13 mouse cellular contexts compared by ENCODE assay signal in the genomic region with DNA sequence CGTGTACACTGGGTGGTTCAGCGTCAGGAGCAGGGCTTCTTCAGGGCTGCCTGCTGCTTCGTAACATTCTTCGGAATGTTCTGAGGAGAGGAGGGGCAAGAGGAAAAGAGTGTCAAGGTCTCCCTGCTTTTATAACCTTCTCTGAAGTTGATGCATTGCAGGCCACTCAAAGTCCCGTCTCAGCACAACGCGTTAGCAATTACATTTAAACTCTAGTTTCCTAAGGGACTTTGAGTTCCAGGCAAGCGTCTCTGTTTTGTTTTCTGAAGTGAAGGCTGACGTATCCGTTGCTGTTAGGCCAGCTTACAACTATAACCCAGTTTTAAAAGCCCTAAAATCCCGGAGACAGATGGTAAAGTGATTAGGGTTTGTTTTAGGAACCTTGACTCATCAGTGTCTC. TPM values are rescaled to one million over a fixed set of nuclear protein-coding genes. Genes with fewer than 3 reads are reported as not detected.
DNase-seq lines count a peak whose midpoint lies in the region; ATAC-seq and TF ChIP-seq lines count a peak whose summit lies in the region.
"Had no signal": no experiment of that assay in that cellular context is flagged by ENCODE, and none has a peak within 500 bp of the region (broad histone marks: within the 10 kb centered on the region; RNA-seq: fewer than 3 reads in every experiment).

No protein-coding gene starts in this region.

- TF ChIP-seq CTCF in stomach, postnatal 0 days (IDR thresholded peaks at IDR 0.05; ENCODE audit: low read depth), result no peak
- TF ChIP-seq CTCF in hindbrain, postnatal 0 days (IDR thresholded peaks at IDR 0.05; ENCODE audit: low read depth), result no peak

- H3K4me2 ChIP-seq in stomach, embryonic 16.5 days (ENCODE audit: low read depth, low read length), result no peak overlapping the region
- H3K4me2 ChIP-seq in stomach, postnatal 0 days (replicated peaks; ENCODE audit: low read depth), result no peak overlapping the region
- no peak overlapping the region for H3K4me2 ChIP-seq in hindbrain, postnatal 0 days (ENCODE audit: low read depth, low read length)
- H3K4me2 ChIP-seq: heart, embryonic 13.5 days; liver, embryonic 15.5 days had no signal

- 37% methylated on average over 11 of the region's 11 CpGs for WGBS in stomach, embryonic 16.5 days
- 46% methylated on average over 11 of the region's 11 CpGs for WGBS in stomach, postnatal 0 days
- WGBS in hindbrain, postnatal 0 days, result 72% methylated on average over 11 of the region's 11 CpGs

- no peaks in the 10 kb centered on the region for H3K9me3 ChIP-seq in stomach, embryonic 16.5 days (replicated peaks; ENCODE audit: control insufficient read depth, low read length)
- H3K9me3 ChIP-seq in stomach, postnatal 0 days (ENCODE audit: control insufficient read depth, low read length), result no peaks in the 10 kb centered on the region
- H3K9me3 ChIP-seq in hindbrain, postnatal 0 days (ENCODE audit: low read length), result no peaks in the 10 kb centered on the region
- H3K9me3 ChIP-seq: heart, embryonic 13.5 days; liver, embryonic 15.5 days had no signal

- H3K36me3 ChIP-seq in stomach, embryonic 16.5 days (ENCODE audit: control insufficient read depth, insufficient read depth, low read length), result peaks cover 10% of the 10 kb centered on the region; the same call in 1 of the 2 replicates
- H3K36me3 ChIP-seq in stomach, postnatal 0 days (ENCODE audit: control insufficient read depth, insufficient read depth, low read length), result no peaks in the 10 kb centered on the region
- no peaks in the 10 kb centered on the region; the same call in 1 of the 2 replicates for H3K36me3 ChIP-seq in hindbrain, postnatal 0 days (ENCODE audit: insufficient read depth, low read length)
- H3K36me3 ChIP-seq: liver, embryonic 15.5 days had no signal

- no peak for ATAC-seq in stomach, embryonic 16.5 days (ENCODE audit: insufficient read depth, low FRiP score)
- ATAC-seq in stomach, postnatal 0 days (ENCODE audit: low FRiP score, low TSS enrichment), result no peak
- ATAC-seq in hindbrain, postnatal 0 days, result no peak
- ATAC-seq: Patski had no signal

- no peaks in the 10 kb centered on the region; the same call in 1 of the 2 replicates for H3K4me1 ChIP-seq in stomach, embryonic 16.5 days (ENCODE audit: control insufficient read depth, insufficient read depth, low read length)
- no peaks in the 10 kb centered on the region for H3K4me1 ChIP-seq in stomach, postnatal 0 days (replicated peaks; ENCODE audit: control insufficient read depth, insufficient read depth)
- no peaks in the 10 kb centered on the region for H3K4me1 ChIP-seq in hindbrain, postnatal 0 days (ENCODE audit: insufficient read depth, low read length)
- H3K4me1 ChIP-seq: liver, embryonic 15.5 days had no signal

- H3K4me3 ChIP-seq in stomach, embryonic 16.5 days (replicated peaks; ENCODE audit: low read length), result no peak overlapping the region
- H3K4me3 ChIP-seq in stomach, postnatal 0 days (ENCODE audit: low read depth, low read length), result no peak overlapping the region
- no peak overlapping the region for H3K4me3 ChIP-seq in hindbrain, postnatal 0 days (ENCODE audit: low read length)
- H3K4me3 ChIP-seq: heart, embryonic 13.5 days; liver, embryonic 15.5 days had no signal

- H3K27me3 ChIP-seq in stomach, embryonic 16.5 days (ENCODE audit: control insufficient read depth, insufficient read depth, low read length), result no peaks in the 10 kb centered on the region
- H3K27me3 ChIP-seq in stomach, postnatal 0 days (ENCODE audit: control insufficient read depth, insufficient read depth, low read length), result no peaks in the 10 kb centered on the region
- H3K27me3 ChIP-seq in hindbrain, postnatal 0 days (ENCODE audit: insufficient read depth, low read length), result no peaks in the 10 kb centered on the region
- H3K27me3 ChIP-seq: heart, embryonic 13.5 days; liver, embryonic 15.5 days; Patski had no signal

- no peak for TF ChIP-seq EP300 in stomach, postnatal 0 days (optimal IDR thresholded peaks at IDR 0.05)

- peak overlapping the region; percentile 53; the same call in 1 of the 2 replicates for H3K27ac ChIP-seq in stomach, embryonic 16.5 days (ENCODE audit: low read length)
- no peak overlapping the region; the same call in 1 of the 2 replicates for H3K27ac ChIP-seq in stomach, postnatal 0 days (replicated peaks)
- no peak overlapping the region for H3K27ac ChIP-seq in hindbrain, postnatal 0 days
- H3K27ac ChIP-seq: heart, embryonic 13.5 days; liver, embryonic 15.5 days had no signal

- DNase-seq in gastrocnemius, adult 18-20 months (ENCODE audit: low spot score), result peak; percentile 41
- no peak for DNase-seq in gastrocnemius, postnatal 36 days
- no peak for DNase-seq in stomach, postnatal 0 days (ENCODE audit: low spot score)
- peak; percentile 10 for DNase-seq in kidney, postnatal 10 days
- no peak for DNase-seq in hindbrain, postnatal 0 days (ENCODE audit: low spot score)
- DNase-seq in right cerebral cortex, postnatal 4 days, result no peak
- no peak for DNase-seq in right cerebral cortex, postnatal 10 days (ENCODE audit: low spot score in 2 of 2)
- DNase-seq: cerebellum, adult 18-20 months; retina, postnatal 1 day had no signal

- no peak overlapping the region for H3K9ac ChIP-seq in stomach, embryonic 16.5 days (ENCODE audit: low read length)
- H3K9ac ChIP-seq in stomach, postnatal 0 days (ENCODE audit: low read length), result no peak overlapping the region
- H3K9ac ChIP-seq in hindbrain, postnatal 0 days (replicated peaks; ENCODE audit: low read length), result no peak overlapping the region
- H3K9ac ChIP-seq: heart, embryonic 13.5 days; liver, embryonic 15.5 days had no signal

- intact Hi-C loops in gastrocnemius, postnatal 36 days (cut with DNase I), result no loop called here

RNA-seq across cellular contexts. Expression of gene Plod2, which starts 55.8 kb away (rescaled TPM):
- 1 to 10 TPM; 2.0 to 3.7 TPM for total RNA-seq in gastrocnemius, adult 18-20 months (2021)
- total RNA-seq in gastrocnemius, postnatal 36 days (2021), result 1 to 10 TPM; 2.6 to 3.6 TPM
- 39.5 and 43.2 TPM in 2 replicates for polyA plus RNA-seq in stomach, embryonic 16.5 days (2015; fragmentation: Nextera tagmentation; extraction: Ambion mirVana)
- 13.6 and 17.5 TPM in 2 replicates for polyA plus RNA-seq in stomach, postnatal 0 days (2015; fragmentation: Nextera tagmentation; extraction: Ambion mirVana)
- total RNA-seq in hindbrain, postnatal 0 days (2014; rRNA removed), result 7.6 and 14.1 TPM in 2 replicates
- polyA plus RNA-seq in hindbrain, postnatal 0 days (2015; fragmentation: Nextera tagmentation; extraction: Ambion mirVana), result 7.1 and 9.9 TPM in 2 replicates

Comparison
In these comparisons a context has a peak if more than half of its experiments do, and no peak if none do; other contexts are left out.
1. DNase-seq: peak in gastrocnemius, adult 18-20 months (single experiment) and kidney, postnatal 10 days (single experiment); none in gastrocnemius, postnatal 36 days (0 of 2), stomach, postnatal 0 days (single experiment), hindbrain, postnatal 0 days (single experiment), right cerebral cortex, postnatal 4 days (single experiment) and right cerebral cortex, postnatal 10 days (0 of 2).